Mouse (Mus musculus) bone marrow macrophage, adult 2 months (primary cell): ENCODE measurements around the gene Pin4. TPM values are rescaled to one million over a fixed set of nuclear protein-coding genes. Genes with fewer than 3 reads are reported as not detected.

Source experiments
- H3K27ac ChIP-seq: 2 replicates; pipeline ENCODE4 v1.5.1; 2012; ENCODE audit warnings: low read depth, low read length; ENCODE audit not compliant: insufficient read depth
- H3K4me1 ChIP-seq: 2 replicates; pipeline ENCODE4 v1.6.1; 2012; ENCODE audit warnings: low read length; ENCODE audit not compliant: control insufficient read depth, insufficient read depth
- H3K4me3 ChIP-seq: 2 replicates; pipeline ENCODE4 v1.5.1; 2012; ENCODE audit warnings: mild to moderate bottlenecking, low read length, moderate library complexity; ENCODE audit not compliant: insufficient read depth
- CTCF ChIP-seq: IDR thresholded peaks from 2 replicates; pipeline ENCODE4 v1.5.1; 2012; ENCODE audit warnings: low read depth, mild to moderate bottlenecking, low read length, moderate library complexity
- POLR2A ChIP-seq: IDR thresholded peaks from 2 replicates; pipeline ENCODE4 v1.6.1; 2012; ENCODE audit warnings: mild to moderate bottlenecking, low read depth, low read length, borderline replicate concordance
- polyA plus RNA-seq: library from polyadenylated mRNA; stranded (reverse); fragments of >200 nt; gene quantifications from 2 replicates; pipeline ENCODE4 v1.2.4, GENCODE M21; 2012; ENCODE audit not compliant: missing spikeins, insufficient read depth, insufficient read length

Gene Pin4
- polyA plus RNA-seq, 1 experiment: 99.9 TPM

- Histone ChIP-seq H3K4me1 (0 out of 2 replicates have a peak, but pooled peaks cover 2% of the 10 kb centered on the region), H3K4me3 (no peak overlapping the region), H3K27ac (no peak overlapping the region)
- no peak for TF ChIP-seq POLR2A
- no peak for TF ChIP-seq CTCF
Measured at GRCm38 (mm10) chrX:102141157-102141556, 21.9 kb downstream of the Pin4 start.

GRCm38 (mm10) chrX:102156618-102157422, 37.6 kb downstream of the Pin4 start, which contains the start of gene Ercc6l:
Gene Ercc6l, minus strand, starts transcription at chrX:102157091.
- TF ChIP-seq POLR2A (no peak), CTCF (no peak)
- H3K27ac ChIP-seq: peak within 1 kb of the TSS; percentile 63
- peak within 1 kb of the TSS; percentile 74 for H3K4me3 ChIP-seq
- peaks cover 4% of the 10 kb centered on the region; the same call in 1 of the 2 replicates for H3K4me1 ChIP-seq

- peaks cover 4% of the 10 kb centered on the region; the same call in 1 of the 2 replicates for H3K4me1 ChIP-seq
- peak overlapping the region; percentile 63 for H3K27ac ChIP-seq
- peak; percentile 13; the same call in 1 of the 2 replicates for TF ChIP-seq CTCF
- no peak for TF ChIP-seq POLR2A
- peak overlapping the region; percentile 45 for H3K4me3 ChIP-seq
Measured at GRCm38 (mm10) chrX:102157423-102157791, 38.2 kb downstream of the Pin4 start.

- H3K27ac ChIP-seq: no peak overlapping the region
- no peak overlapping the region for H3K4me3 ChIP-seq
- peaks cover 4% of the 10 kb centered on the region; the same call in 1 of the 2 replicates for H3K4me1 ChIP-seq
- TF ChIP-seq POLR2A (no peak), CTCF (peak; percentile 29; the same call in 1 of the 2 replicates)
Measured at GRCm38 (mm10) chrX:102159778-102160177, 40.5 kb downstream of the Pin4 start.

- TF ChIP-seq CTCF (no peak), POLR2A (no peak)
- no peak overlapping the region for H3K4me3 ChIP-seq
Measured at GRCm38 (mm10) chrX:102160528-102160927, 41.3 kb downstream of the Pin4 start.

GRCm38 (mm10) chrX:102163096-102163495, 43.8 kb downstream of the Pin4 start:
- no peak for TF ChIP-seq POLR2A
- TF ChIP-seq CTCF: no peak
- H3K4me1 ChIP-seq: no peaks in the 10 kb centered on the region
- no peak overlapping the region for H3K27ac ChIP-seq
- no peak overlapping the region for H3K4me3 ChIP-seq

More at GRCm38 (mm10) chrX:102160528-102160927, 41.3 kb downstream of the Pin4 start:
- Histone ChIP-seq H3K4me1 (peaks cover 4% of the 10 kb centered on the region; the same call in 1 of the 2 replicates), H3K27ac (no peak overlapping the region)

GRCm38 (mm10) chrX:102163529-102163928, 44.3 kb downstream of the Pin4 start:
- Histone ChIP-seq H3K4me3 (no peak overlapping the region), H3K27ac (no peak overlapping the region), H3K4me1 (no peaks in the 10 kb centered on the region)
- TF ChIP-seq POLR2A (no peak), CTCF (no peak)

GRCm38 (mm10) chrX:102166521-102166920, 47.3 kb downstream of the Pin4 start:
- Histone ChIP-seq H3K27ac (no peak overlapping the region), H3K4me1 (no peaks in the 10 kb centered on the region), H3K4me3 (no peak overlapping the region)
- TF ChIP-seq CTCF: no peak
- no peak for TF ChIP-seq POLR2A

- TF ChIP-seq CTCF (no peak), POLR2A (no peak)
- Histone ChIP-seq H3K27ac (no peak overlapping the region), H3K4me1 (no peaks in the 10 kb centered on the region), H3K4me3 (no peak overlapping the region)
Measured at GRCm38 (mm10) chrX:102166986-102167385, 47.7 kb downstream of the Pin4 start.

- Histone ChIP-seq H3K4me1 (no peaks in the 10 kb centered on the region), H3K4me3 (no peak overlapping the region), H3K27ac (no peak overlapping the region)
- TF ChIP-seq POLR2A (no peak), CTCF (no peak)
Measured at GRCm38 (mm10) chrX:102169724-102170123, 50.5 kb downstream of the Pin4 start.

- H3K27ac ChIP-seq: no peak overlapping the region
- no peaks in the 10 kb centered on the region for H3K4me1 ChIP-seq
- TF ChIP-seq POLR2A (no peak), CTCF (no peak)
- no peak overlapping the region for H3K4me3 ChIP-seq
Measured at GRCm38 (mm10) chrX:102170135-102170534, 50.9 kb downstream of the Pin4 start.
